ENCODE assay signal across 20 mouse cellular contexts in genomic region chr11:57010611-57011010, GRCm38 (mm10). TPM values are rescaled to one million over a fixed set of nuclear protein-coding genes. Genes with fewer than 3 reads are reported as not detected.
A peak's percentile ranks its signal among the peaks of the same experiment; 100 is the strongest.
DNase-seq lines count a peak whose midpoint lies in the region; ATAC-seq and TF ChIP-seq lines count a peak whose summit lies in the region.
"Had no signal": no experiment of that assay in that cellular context is flagged by ENCODE, and none has a peak within 500 bp of the region (broad histone marks: within the 10 kb centered on the region; RNA-seq: fewer than 3 reads in every experiment).

No protein-coding gene starts in this region.

- intact Hi-C loops in gastrocnemius, postnatal 14 days (cut with DNase I; ENCODE audit: low total_unique reads): no loop called here

- H3K27me3 ChIP-seq in hindbrain, embryonic 13.5 days: 0 out of 2 replicates have a peak, but pooled peaks cover 10% of the 10 kb centered on the region
- H3K27me3 ChIP-seq in hindbrain, embryonic 10.5 days (ENCODE audit: insufficient read depth, poor library complexity, severe bottlenecking): peaks cover 38% of the 10 kb centered on the region
- no peaks in the 10 kb centered on the region for H3K27me3 ChIP-seq in neural tube, embryonic 12.5 days (replicated peaks)
- H3K27me3 ChIP-seq in midbrain, postnatal 0 days (ENCODE audit: insufficient read depth, low read length): no peaks in the 10 kb centered on the region
- H3K27me3 ChIP-seq: stomach, embryonic 15.5 days had no signal

- H3K4me2 ChIP-seq in hindbrain, embryonic 13.5 days: no peak overlapping the region
- peak overlapping the region; percentile 59; the same call in 1 of the 2 replicates for H3K4me2 ChIP-seq in neural tube, embryonic 12.5 days (replicated peaks)
- H3K4me2 ChIP-seq in midbrain, postnatal 0 days (ENCODE audit: low read depth, low read length, poor library complexity, severe bottlenecking): peak overlapping the region; percentile 70
- H3K4me2 ChIP-seq: lung, embryonic 15.5 days; stomach, embryonic 15.5 days had no signal

- H3K36me3 ChIP-seq in hindbrain, embryonic 13.5 days: no peaks in the 10 kb centered on the region
- H3K36me3 ChIP-seq in hindbrain, embryonic 10.5 days: no peaks in the 10 kb centered on the region
- no peaks in the 10 kb centered on the region for H3K36me3 ChIP-seq in neural tube, embryonic 12.5 days
- H3K36me3 ChIP-seq in midbrain, postnatal 0 days (ENCODE audit: insufficient read depth, low read length): no peaks in the 10 kb centered on the region
- H3K36me3 ChIP-seq: kidney, embryonic 15.5 days; lung, embryonic 15.5 days; stomach, embryonic 15.5 days had no signal

- no peak; the same call in 1 of the 2 replicates for ATAC-seq in hindbrain, embryonic 13.5 days (ENCODE audit: low FRiP score)
- no peak for ATAC-seq in neural tube, embryonic 12.5 days (ENCODE audit: low FRiP score, low read depth)
- ATAC-seq in midbrain, postnatal 0 days (ENCODE audit: low FRiP score): no peak
- ATAC-seq: intestine, postnatal 0 days had no signal

- DNase-seq in hindbrain, embryonic 10.5 days (ENCODE audit: low spot score): no peak
- DNase-seq in neural tube, embryonic 10.5 days (ENCODE audit: extremely low spot score, low spot score): no peak
- no peak for DNase-seq in midbrain, postnatal 0 days (ENCODE audit: low spot score)
- no peak for DNase-seq in c-Kit-positive CD71-positive TER-119-positive erythroid progenitor cells, embryonic 14.5 days (ENCODE audit: low spot score)
- DNase-seq in gastrocnemius, postnatal 14 days: no peak
- DNase-seq: adrenal gland, adult 2 months; cerebellum, adult 11 months; cerebellum, postnatal 14 days; embryo, embryonic 11 days; spleen, adult 18-20 months; thymus, adult 2 months had no signal

- H3K4me1 ChIP-seq in hindbrain, embryonic 13.5 days (replicated peaks): peaks cover 40% of the 10 kb centered on the region
- H3K4me1 ChIP-seq in hindbrain, embryonic 10.5 days (replicated peaks): peaks cover 29% of the 10 kb centered on the region
- H3K4me1 ChIP-seq in neural tube, embryonic 12.5 days: peaks cover 3% of the 10 kb centered on the region
- 0 out of 2 replicates have a peak, but pooled peaks cover 6% of the 10 kb centered on the region for H3K4me1 ChIP-seq in midbrain, postnatal 0 days (ENCODE audit: insufficient read depth, low read length)
- H3K4me1 ChIP-seq: lung, embryonic 15.5 days; stomach, embryonic 15.5 days had no signal

- TF ChIP-seq CTCF in midbrain, postnatal 0 days (IDR thresholded peaks at IDR 0.05): no peak

- H3K27ac ChIP-seq in hindbrain, embryonic 13.5 days: peak overlapping the region; percentile 71; the same call in 1 of the 2 replicates
- no peak overlapping the region for H3K27ac ChIP-seq in hindbrain, embryonic 10.5 days
- H3K27ac ChIP-seq in neural tube, embryonic 12.5 days: no peak overlapping the region
- peak overlapping the region; percentile 47; the same call in 1 of the 2 replicates for H3K27ac ChIP-seq in midbrain, postnatal 0 days (ENCODE audit: low read depth, low read length)
- H3K27ac ChIP-seq: kidney, embryonic 15.5 days; liver, embryonic 14.5 days; lung, embryonic 15.5 days; macrophage; stomach, embryonic 15.5 days had no signal

- H3K9me3 ChIP-seq in hindbrain, embryonic 13.5 days: no peaks in the 10 kb centered on the region
- no peaks in the 10 kb centered on the region for H3K9me3 ChIP-seq in hindbrain, embryonic 10.5 days
- no peaks in the 10 kb centered on the region for H3K9me3 ChIP-seq in neural tube, embryonic 12.5 days
- H3K9me3 ChIP-seq in midbrain, postnatal 0 days (ENCODE audit: low read length): no peaks in the 10 kb centered on the region
- H3K9me3 ChIP-seq: kidney, embryonic 15.5 days; lung, embryonic 15.5 days; stomach, embryonic 15.5 days had no signal

- no peak overlapping the region for H3K4me3 ChIP-seq in hindbrain, embryonic 13.5 days
- no peak overlapping the region for H3K4me3 ChIP-seq in hindbrain, embryonic 10.5 days
- H3K4me3 ChIP-seq in neural tube, embryonic 12.5 days: no peak overlapping the region
- peak overlapping the region; percentile 55; the same call in 1 of the 2 replicates for H3K4me3 ChIP-seq in midbrain, postnatal 0 days (ENCODE audit: low read depth, low read length)
- H3K4me3 ChIP-seq: kidney, embryonic 15.5 days; lung, embryonic 15.5 days; stomach, embryonic 15.5 days had no signal

- no peak overlapping the region for H3K9ac ChIP-seq in hindbrain, embryonic 13.5 days
- H3K9ac ChIP-seq in neural tube, embryonic 12.5 days: no peak overlapping the region
- H3K9ac ChIP-seq in midbrain, postnatal 0 days (replicated peaks; ENCODE audit: low read length, poor library complexity, severe bottlenecking): 0 out of 2 replicates have a peak overlapping the region, but pooled peaks have one; percentile 60
- H3K9ac ChIP-seq: kidney, embryonic 15.5 days; liver, embryonic 14.5 days; lung, embryonic 15.5 days; stomach, embryonic 15.5 days had no signal

- 62% methylated on average over 6 of the region's 6 CpGs for WGBS in hindbrain, embryonic 13.5 days
- WGBS in hindbrain, embryonic 10.5 days: 76% methylated on average over 6 of the region's 6 CpGs
- WGBS in neural tube, embryonic 12.5 days: 72% methylated on average over 6 of the region's 6 CpGs
- WGBS in midbrain, postnatal 0 days: 79% methylated on average over 6 of the region's 6 CpGs

RNA-seq across cellular contexts. Expression of gene Gria1, which starts 0.6 kb away (rescaled TPM):
- 26.5 and 29.4 TPM in 2 replicates for polyA plus RNA-seq in hindbrain, embryonic 13.5 days (2015; fragmentation: Nextera tagmentation; extraction: Ambion mirVana)
- 1.00 and 1.8 TPM in 2 replicates for polyA plus RNA-seq in hindbrain, embryonic 10.5 days (2016; fragmentation: Nextera tagmentation; extraction: Ambion mirVana)
- 10.8 and 10.9 TPM in 2 replicates for polyA plus RNA-seq in neural tube, embryonic 12.5 days (2016; fragmentation: Nextera tagmentation; extraction: Ambion mirVana)
- 73.4 and 76.1 TPM in 2 replicates for total RNA-seq in midbrain, postnatal 0 days (2014; rRNA removed)
- polyA plus RNA-seq in midbrain, postnatal 0 days (2015; fragmentation: Nextera tagmentation; extraction: Ambion mirVana): 51.9 and 61.8 TPM in 2 replicates
- total RNA-seq in gastrocnemius, postnatal 14 days (2021): under 1 TPM; 0.09 to 0.35 TPM
- total RNA-seq: hematopoietic stem cell, adult 5-6 weeks had no signal
- polyA plus RNA-seq: macrophage had no signal

Comparison
In these comparisons a context has a peak if more than half of its experiments do, and no peak if none do; other contexts are left out.
1. H3K27ac ChIP-seq: peak in hindbrain, embryonic 13.5 days (single experiment) and midbrain, postnatal 0 days (single experiment); none in hindbrain, embryonic 10.5 days (single experiment) and neural tube, embryonic 12.5 days (single experiment).